In genomic region chr2:118540691-118541117, GRCm38 (mm10) we compare ENCODE assay signal across 8 mouse cellular contexts. TPM values are rescaled to one million over a fixed set of nuclear protein-coding genes. Genes with fewer than 3 reads are reported as not detected.
DNase-seq lines count a peak whose midpoint lies in the region; ATAC-seq and TF ChIP-seq lines count a peak whose summit lies in the region.

No protein-coding gene starts in this region.

- intact Hi-C loops in gastrocnemius, adult 2 months (cut with DNase I), result loop anchor here (2.0 to 10.0 kb wide), 2 partner anchors 30 to 204 kb away; partner anchors contain the start of gene Inafm2
- intact Hi-C loops in gastrocnemius, postnatal 36 days (cut with DNase I), result no loop called here

- no peak for TF ChIP-seq CTCF in gastrocnemius, adult 2 months (IDR thresholded peaks at IDR 0.05)

- H3K9ac ChIP-seq in heart, embryonic 12.5 days, result peak overlapping the region; percentile 42

- peak; percentile 69 for DNase-seq in gastrocnemius, adult 2 months
- no peak for DNase-seq in gastrocnemius, postnatal 36 days
- DNase-seq in c-Kit-positive CD71-negative TER-119-negative erythroid progenitor cells, embryonic 14.5 days (ENCODE audit: low read depth), result peak; percentile 81
- peak; percentile 46 for DNase-seq in kidney, postnatal 10 days
- DNase-seq in retina, postnatal 1 day, result no peak
- DNase-seq in spleen, postnatal 14 days (ENCODE audit: low spot score in 2 of 2), result no peak

- ATAC-seq in heart, embryonic 12.5 days (ENCODE audit: insufficient number of reproducible peaks, low FRiP score), result peak; percentile 74
- ATAC-seq in megakaryocyte, adult 5-6 weeks (ENCODE audit: poor library complexity, severe bottlenecking), result peak; percentile 34; the same call in 1 of the 2 replicates

- H3K27me3 ChIP-seq in heart, embryonic 12.5 days (replicated peaks), result no peaks in the 10 kb centered on the region

- peak overlapping the region; percentile 20 for H3K4me2 ChIP-seq in heart, embryonic 12.5 days

- no peaks in the 10 kb centered on the region for H3K9me3 ChIP-seq in heart, embryonic 12.5 days (replicated peaks)

- H3K4me3 ChIP-seq in gastrocnemius, adult 2 months, result peak overlapping the region; percentile 38
- no peak overlapping the region for H3K4me3 ChIP-seq in heart, embryonic 12.5 days

- WGBS in heart, embryonic 12.5 days, result 4% methylated on average over 6 of the region's 6 CpGs

- peaks cover 5% of the 10 kb centered on the region for H3K36me3 ChIP-seq in heart, embryonic 12.5 days

- H3K4me1 ChIP-seq in heart, embryonic 12.5 days (replicated peaks), result peaks cover 86% of the 10 kb centered on the region

- peak overlapping the region; percentile 92 for H3K27ac ChIP-seq in gastrocnemius, adult 2 months
- peak overlapping the region; percentile 99 for H3K27ac ChIP-seq in heart, embryonic 12.5 days (ENCODE audit: poor library complexity, severe bottlenecking)

RNA-seq across cellular contexts. Expression of gene Bmf, which starts 8.8 kb away (rescaled TPM):
- total RNA-seq in gastrocnemius, adult 2 months (2021), result 1 to 10 TPM; 3.3 to 6.2 TPM
- 1 to 10 TPM; 2.9 to 6.0 TPM for total RNA-seq in gastrocnemius, postnatal 36 days (2021)
- 2.0 and 2.7 TPM in 2 replicates for polyA plus RNA-seq in heart, embryonic 12.5 days (2016; fragmentation: Nextera tagmentation; extraction: Ambion mirVana)
- total RNA-seq in megakaryocyte, adult 5-6 weeks (2015), result 8.8 and 12.4 TPM in 2 replicates
- total RNA-seq in megakaryocyte, adult 5-6 weeks (2017), result 9.7 and 11.5 TPM in 2 replicates

RNA-seq across cellular contexts. Expression of gene Bub1b, which starts 57.3 kb away (rescaled TPM):
- under 1 TPM; 0.25 to 0.38 TPM for total RNA-seq in gastrocnemius, adult 2 months (2021)
- total RNA-seq in gastrocnemius, postnatal 36 days (2021), result 1 to 10 TPM; 1.0 to 1.4 TPM
- polyA plus RNA-seq in heart, embryonic 12.5 days (2016; fragmentation: Nextera tagmentation; extraction: Ambion mirVana), result 84.2 and 86.9 TPM in 2 replicates
- total RNA-seq in megakaryocyte, adult 5-6 weeks (2015), result 48.8 and 63.4 TPM in 2 replicates
- total RNA-seq in megakaryocyte, adult 5-6 weeks (2017), result 139 TPM in 2 replicates

Comparison
In these comparisons a context has a peak if more than half of its experiments do, and no peak if none do; other contexts are left out.
1. DNase-seq: peak in gastrocnemius, adult 2 months (single experiment), c-Kit-positive CD71-negative TER-119-negative erythroid progenitor cells, embryonic 14.5 days (single experiment) and kidney, postnatal 10 days (single experiment); none in gastrocnemius, postnatal 36 days (0 of 2), retina, postnatal 1 day (single experiment) and spleen, postnatal 14 days (0 of 2).
2. RNA of gene Bub1b, which starts 57.3 kb away (total RNA-seq): 48.8 to 139 TPM in megakaryocyte, adult 5-6 weeks; 1.0 to 1.4 TPM in gastrocnemius, postnatal 36 days and 0.25 to 0.38 TPM in gastrocnemius, adult 2 months; every median in the first group is over 10 times any median in the second.